Mouse (Mus musculus) ES-Bruce4 (cell line): ENCODE measurements around the gene Msh6.

ENCODE experiments used
- CTCF ChIP-seq: IDR thresholded peaks from one replicate; pipeline ENCODE4 v1.8.1; 2011; ENCODE audit warnings: low read depth, low read length
- EP300 ChIP-seq: IDR thresholded peaks from 2 replicates; pipeline ENCODE4 v1.6.1; 2011; ENCODE audit warnings: low read depth, low read length; ENCODE audit not compliant: insufficient read depth
- POLR2A ChIP-seq: IDR thresholded peaks from one replicate; pipeline ENCODE4 v1.8.1; 2011; ENCODE audit warnings: low read length; ENCODE audit not compliant: insufficient read depth

- TF ChIP-seq EP300 (no peak), POLR2A (no peak), CTCF (no peak)
Measured at GRCm38 (mm10) chr17:87993338-87993737, 18.5 kb downstream of the Msh6 start.
